ENCODE assay signal across 16 mouse cellular contexts in genomic region chr13:10138878-10139277, GRCm38 (mm10).
"Had no signal": no experiment of that assay in that cellular context is flagged by ENCODE, and none has a peak within 500 bp of the region (broad histone marks: within the 10 kb centered on the region; RNA-seq: fewer than 3 reads in every experiment).

No protein-coding gene starts in this region.

- DNase-seq: retina, postnatal 1 day; right cerebral cortex, adult 18-20 months; right cerebral cortex, postnatal 14 days; right cerebral cortex, postnatal 25 days; right cerebral cortex, postnatal 4 days; spleen, adult 18-20 months; thymus, adult 18-20 months; thymus, adult 2 months; thymus, postnatal 14 days; thymus, postnatal 25 days; thymus, postnatal 36 days; thymus, postnatal 4 days had no signal

- H3K36me3 ChIP-seq: neural tube, embryonic 13.5 days; neural tube, embryonic 15.5 days; stomach, embryonic 15.5 days had no signal

- H3K4me1 ChIP-seq: neural tube, embryonic 13.5 days; neural tube, embryonic 15.5 days; stomach, embryonic 15.5 days had no signal

- H3K27me3 ChIP-seq: neural tube, embryonic 13.5 days; neural tube, embryonic 15.5 days; stomach, embryonic 15.5 days had no signal

- H3K9ac ChIP-seq: neural tube, embryonic 13.5 days; neural tube, embryonic 15.5 days; stomach, embryonic 15.5 days had no signal

- H3K27ac ChIP-seq: neural tube, embryonic 13.5 days; neural tube, embryonic 15.5 days; stomach, embryonic 15.5 days; stomach, postnatal 0 days had no signal

- H3K4me3 ChIP-seq: neural tube, embryonic 13.5 days; neural tube, embryonic 15.5 days; stomach, embryonic 15.5 days had no signal
